In genomic region chr6:137328228-137328627, GRCm38 (mm10) we compare ENCODE assay signal across 17 mouse cellular contexts.
"Had no signal": no experiment of that assay in that cellular context is flagged by ENCODE, and none has a peak within 500 bp of the region (broad histone marks: within the 10 kb centered on the region; RNA-seq: fewer than 3 reads in every experiment).

No protein-coding gene starts in this region.

- H3K4me2 ChIP-seq: liver, embryonic 15.5 days; lung, embryonic 15.5 days; midbrain, embryonic 11.5 days; midbrain, embryonic 13.5 days; midbrain, embryonic 15.5 days; neural tube, embryonic 12.5 days had no signal

- H3K27ac ChIP-seq: liver, embryonic 15.5 days; lung, embryonic 15.5 days; macrophage; midbrain, embryonic 13.5 days; midbrain, embryonic 15.5 days; neural tube, embryonic 12.5 days had no signal

- H3K27me3 ChIP-seq: liver, embryonic 15.5 days; lung, embryonic 15.5 days; megakaryocyte, embryonic 14.5 days; midbrain, embryonic 13.5 days; midbrain, embryonic 15.5 days; neural tube, embryonic 12.5 days had no signal

- H3K9ac ChIP-seq: liver, embryonic 15.5 days; liver, postnatal 0 days; lung, embryonic 15.5 days; midbrain, embryonic 13.5 days; midbrain, embryonic 15.5 days; neural tube, embryonic 12.5 days had no signal

- H3K9me3 ChIP-seq: lung, embryonic 15.5 days; midbrain, embryonic 13.5 days; midbrain, embryonic 15.5 days had no signal

- DNase-seq: liver, postnatal 0 days; lung, adult 2 months; lung, postnatal 14 days; lung, postnatal 36 days; right cerebral cortex, postnatal 14 days; thymus, adult 2 months; thymus, postnatal 25 days; thymus, postnatal 4 days had no signal

- ATAC-seq: liver, postnatal 0 days; lung, postnatal 0 days; midbrain, embryonic 15.5 days had no signal

- H3K4me3 ChIP-seq: liver, embryonic 15.5 days; lung, embryonic 15.5 days; megakaryocyte, embryonic 14.5 days; midbrain, embryonic 13.5 days; midbrain, embryonic 15.5 days; neural tube, embryonic 12.5 days had no signal

- H3K4me1 ChIP-seq: liver, embryonic 15.5 days; lung, embryonic 15.5 days; megakaryocyte, embryonic 14.5 days had no signal

- H3K36me3 ChIP-seq: liver, embryonic 15.5 days; lung, embryonic 15.5 days; midbrain, embryonic 15.5 days; neural tube, embryonic 12.5 days had no signal
